Mouse (Mus musculus) midbrain, postnatal 0 days (tissue): ENCODE measurements around the gene Mtrf1l. TPM values are rescaled to one million over a fixed set of nuclear protein-coding genes. Genes with fewer than 3 reads are reported as not detected.

Experiments
- ATAC-seq: fragments of 200-750 bp; cut with Nextera tagmentation; 2 replicates; pipeline ENCODE4 v1.8.0; 2017; ENCODE audit warnings: moderate number of reproducible peaks, mild to moderate bottlenecking, moderate TSS enrichment, moderate library complexity; ENCODE audit not compliant: low FRiP score
- DNase-seq: peaks from one replicate; pipeline ENCODE4 v3.0.0-alpha.2; 2015; ENCODE audit warnings: low spot score
- H3K27ac ChIP-seq: fragments of 300-500 bp; sonication (generic); 2 replicates; pipeline ENCODE4 v1.5.1; 2014; ENCODE audit warnings: low read depth, mild to moderate bottlenecking, low read length, mixed read lengths
- H3K27me3 ChIP-seq: fragments of 300-500 bp; sonication (generic); 2 replicates; pipeline ENCODE4 v1.6.1; 2014; ENCODE audit warnings: low read length, control low read depth, mixed read lengths; ENCODE audit not compliant: insufficient read depth
- H3K36me3 ChIP-seq: fragments of 300-500 bp; sonication (generic); 2 replicates; pipeline ENCODE4 v1.6.1; 2014; ENCODE audit warnings: low read length, control low read depth, mixed read lengths; ENCODE audit not compliant: insufficient read depth
- H3K4me1 ChIP-seq: fragments of 300-500 bp; sonication (generic); 2 replicates; pipeline ENCODE4 v1.6.1; 2014; ENCODE audit warnings: mild to moderate bottlenecking, control low read depth, antibody characterized with exemption, low read length, mixed read lengths; ENCODE audit not compliant: insufficient read depth
- H3K4me2 ChIP-seq: fragments of 300-500 bp; sonication (generic); 2 replicates; pipeline ENCODE4 v1.6.1; 2014; ENCODE audit warnings: low read depth, mild to moderate bottlenecking, low read length, mixed read lengths; ENCODE audit not compliant: poor library complexity, severe bottlenecking
- H3K4me3 ChIP-seq: fragments of 300-500 bp; sonication (generic); 2 replicates; pipeline ENCODE4 v1.5.1; 2014; ENCODE audit warnings: low read depth, mild to moderate bottlenecking, low read length, moderate library complexity
- H3K9ac ChIP-seq: fragments of 300-500 bp; sonication (generic); replicated peaks from 2 replicates; pipeline ENCODE4 v1.6.1; 2014; ENCODE audit warnings: mild to moderate bottlenecking, low read length, moderate library complexity, mixed read lengths; ENCODE audit not compliant: poor library complexity, severe bottlenecking
- H3K9me3 ChIP-seq: fragments of 300-500 bp; sonication (generic); 2 replicates; pipeline ENCODE4 v1.6.1; 2016; ENCODE audit warnings: low read length, control low read depth
- CTCF ChIP-seq: IDR thresholded peaks from 2 replicates; pipeline ENCODE4 v1.5.1; 2016; ENCODE audit warnings: antibody characterized with exemption, mild to moderate bottlenecking
- WGBS: fragments of 180-500 bp; shearing (Covaris S2); extraction: QIAGEN DNeasy Blood & Tissue Kit; methylation state at CpG from one replicate; pipeline ENCODE4 v1.1.7; 2014; 5-methylcytosine and 5-hydroxymethylcytosine counted together
- polyA plus RNA-seq: library from polyadenylated mRNA; unstranded; fragments of >200 nt; fragmentation: Nextera tagmentation; extraction: Ambion mirVana; gene quantifications from 2 replicates; pipeline ENCODE4 v1.2.1, GENCODE M21; 2015
- total RNA-seq: library from RNA; depleted of rRNA; stranded (reverse); fragments of >200 nt; gene quantifications from 2 replicates; pipeline ENCODE4 v1.2.3, GENCODE M21; 2014

Gene Mtrf1l
- total and polyA plus RNA-seq, 2 experiments from 2014 or later = 5.2 to 12.6 TPM

- Histone ChIP-seq H3K9me3 (no peaks in the 10 kb centered on the region), H3K4me1 (peaks cover 8% of the 10 kb centered on the region; the same call in 1 of the 2 replicates), H3K4me3 (peak overlapping the region; percentile 95), H3K27ac (peak overlapping the region; percentile 59), H3K36me3 (0 out of 2 replicates have a peak, but pooled peaks cover 5% of the 10 kb centered on the region), H3K27me3 (no peaks in the 10 kb centered on the region), H3K9ac (peak overlapping the region; percentile 44; the same call in 1 of the 2 replicates), H3K4me2 (peak overlapping the region; percentile 78)
- peak; percentile 76 for TF ChIP-seq CTCF
- WGBS = 2% methylated on average over 3 of the region's 3 CpGs
- ATAC-seq = 0 out of 2 replicates have a peak, but pooled peaks have one; percentile 20
- DNase-seq = peak; percentile 75
Measured at GRCm38 (mm10) chr10:5824779-5825178, 1.1 kb upstream of the Mtrf1l start.

- peaks cover 18% of the 10 kb centered on the region for H3K36me3 ChIP-seq
- H3K9me3 ChIP-seq = no peaks in the 10 kb centered on the region
- peak overlapping the region; percentile 95 for H3K4me3 ChIP-seq
- H3K9ac ChIP-seq = peak overlapping the region; percentile 89
- WGBS = under 1% methylated on average over 31 of the region's 37 CpGs
- H3K27me3 ChIP-seq = no peaks in the 10 kb centered on the region
- no peak for DNase-seq
- ATAC-seq = no peak; the same call in none of the 2 replicates
- H3K27ac ChIP-seq = peak overlapping the region; percentile 84
- H3K4me2 ChIP-seq = peak overlapping the region; percentile 78
- peaks cover 8% of the 10 kb centered on the region; the same call in 1 of the 2 replicates for H3K4me1 ChIP-seq
- no peak for TF ChIP-seq CTCF
Measured at GRCm38 (mm10) chr10:5823291-5823739, 395 bp downstream of the Mtrf1l start.

- Histone ChIP-seq H3K4me2 (no peak overlapping the region), H3K4me1 (peaks cover 8% of the 10 kb centered on the region; the same call in 1 of the 2 replicates), H3K27ac (no peak overlapping the region), H3K27me3 (no peaks in the 10 kb centered on the region), H3K9me3 (no peaks in the 10 kb centered on the region), H3K9ac (no peak overlapping the region), H3K36me3 (peaks cover 33% of the 10 kb centered on the region), H3K4me3 (no peak overlapping the region)
- WGBS = 93% methylated on average over 3 of the region's 3 CpGs
- DNase-seq (no peak), ATAC-seq (no peak)
- TF ChIP-seq CTCF = no peak
Measured at GRCm38 (mm10) chr10:5818772-5819171, 4.9 kb downstream of the Mtrf1l start.

GRCm38 (mm10) chr10:5815968-5816367 lies 7.7 kb downstream of the Mtrf1l start:
- Histone ChIP-seq H3K27ac (no peak overlapping the region), H3K9ac (no peak overlapping the region), H3K4me3 (no peak overlapping the region), H3K36me3 (peaks cover 52% of the 10 kb centered on the region), H3K27me3 (no peaks in the 10 kb centered on the region), H3K9me3 (no peaks in the 10 kb centered on the region), H3K4me2 (no peak overlapping the region), H3K4me1 (no peaks in the 10 kb centered on the region)
- 98% methylated on average over 2 of the region's 2 CpGs for WGBS
- DNase-seq (no peak), ATAC-seq (no peak)
- no peak for TF ChIP-seq CTCF

GRCm38 (mm10) chr10:5813724-5814123 lies 10.0 kb downstream of the Mtrf1l start:
- no peaks in the 10 kb centered on the region for H3K9me3 ChIP-seq
- no peaks in the 10 kb centered on the region for H3K27me3 ChIP-seq
- DNase-seq (no peak), ATAC-seq (no peak)
- peaks cover 37% of the 10 kb centered on the region for H3K36me3 ChIP-seq
- no peaks in the 10 kb centered on the region for H3K4me1 ChIP-seq
- 94% methylated on average over 11 of the region's 11 CpGs for WGBS
- H3K9ac ChIP-seq = no peak overlapping the region
- no peak overlapping the region for H3K4me3 ChIP-seq
- no peak overlapping the region for H3K27ac ChIP-seq
- no peak for TF ChIP-seq CTCF
- no peak overlapping the region for H3K4me2 ChIP-seq

GRCm38 (mm10) chr10:5807683-5808082 lies 16.0 kb downstream of the Mtrf1l start:
- Histone ChIP-seq H3K9me3 (no peaks in the 10 kb centered on the region), H3K4me3 (no peak overlapping the region), H3K4me2 (no peak overlapping the region), H3K36me3 (peaks cover 10% of the 10 kb centered on the region), H3K4me1 (peaks cover 4% of the 10 kb centered on the region; the same call in 1 of the 2 replicates), H3K27ac (no peak overlapping the region), H3K27me3 (no peaks in the 10 kb centered on the region), H3K9ac (no peak overlapping the region)
- DNase-seq (no peak), ATAC-seq (no peak)
- no peak for TF ChIP-seq CTCF
- 91% methylated on average over 2 of the region's 2 CpGs for WGBS
